Mouse (Mus musculus): Measurements from ENCODE around the gene Ftl1.

DNA sequence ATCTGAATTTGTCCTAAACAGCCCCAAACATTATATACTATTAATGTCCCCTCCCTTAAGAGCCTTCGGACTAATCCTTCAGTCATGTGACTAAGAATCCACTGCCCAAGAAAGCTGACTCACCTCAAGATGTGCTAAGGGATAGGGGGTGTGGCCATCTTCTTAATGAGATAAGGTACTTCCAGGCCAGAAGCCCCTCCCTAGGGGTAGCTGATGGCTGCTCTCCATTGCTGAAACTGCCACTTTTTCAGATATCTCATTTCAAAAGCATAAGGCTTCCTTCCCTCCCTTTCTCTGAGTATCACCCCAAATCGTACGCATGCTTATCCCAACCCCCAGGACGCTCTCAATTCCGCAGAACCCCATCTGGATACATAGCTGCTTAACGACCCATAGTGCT lies 48.9 kb upstream of the Ftl1 start:
- TF ChIP-seq GABPA (IDR thresholded peaks at IDR 0.05; ENCODE audit: insufficient replicate concordance, low read depth, low read length) = no peak
- no peak for TF ChIP-seq CTCF (conservative IDR thresholded peaks at IDR 0.05 in 1 of 2, IDR thresholded peaks at IDR 0.05 in 1 of 2; ENCODE audit: low read depth in 2 of 2, low read length in 2 of 2)
- TF ChIP-seq UBTF (IDR thresholded peaks at IDR 0.05; ENCODE audit: low read depth, low read length) = no peak
- TF ChIP-seq BHLHE40 (IDR thresholded peaks at IDR 0.05; ENCODE audit: low read depth, low read length) = no peak
- no peak for TF ChIP-seq POLR2A (IDR thresholded peaks at IDR 0.05; ENCODE audit: low read depth, low read length)
- no peak for TF ChIP-seq TCF12 (IDR thresholded peaks at IDR 0.05; ENCODE audit: low read depth, low read length)
- TF ChIP-seq HCFC1 (IDR thresholded peaks at IDR 0.05; ENCODE audit: low read depth, low read length) = no peak
- no peak for TF ChIP-seq ETS1 (conservative IDR thresholded peaks at IDR 0.05; ENCODE audit: low read depth, low read length)
- TF ChIP-seq EP300 (IDR thresholded peaks at IDR 0.05; ENCODE audit: low read length) = no peak

All from CH12.LX (cell line).